Mouse (Mus musculus): ENCODE results near the gene Znhit1. TPM values are rescaled to one million over a fixed set of nuclear protein-coding genes. Genes with fewer than 3 reads are reported as not detected.
A peak's percentile ranks its signal among the peaks of the same experiment; 100 is the strongest.

The Znhit1 gene
- polyA plus RNA-seq, 1 experiment from 2014 or later: 156 TPM

DNA sequence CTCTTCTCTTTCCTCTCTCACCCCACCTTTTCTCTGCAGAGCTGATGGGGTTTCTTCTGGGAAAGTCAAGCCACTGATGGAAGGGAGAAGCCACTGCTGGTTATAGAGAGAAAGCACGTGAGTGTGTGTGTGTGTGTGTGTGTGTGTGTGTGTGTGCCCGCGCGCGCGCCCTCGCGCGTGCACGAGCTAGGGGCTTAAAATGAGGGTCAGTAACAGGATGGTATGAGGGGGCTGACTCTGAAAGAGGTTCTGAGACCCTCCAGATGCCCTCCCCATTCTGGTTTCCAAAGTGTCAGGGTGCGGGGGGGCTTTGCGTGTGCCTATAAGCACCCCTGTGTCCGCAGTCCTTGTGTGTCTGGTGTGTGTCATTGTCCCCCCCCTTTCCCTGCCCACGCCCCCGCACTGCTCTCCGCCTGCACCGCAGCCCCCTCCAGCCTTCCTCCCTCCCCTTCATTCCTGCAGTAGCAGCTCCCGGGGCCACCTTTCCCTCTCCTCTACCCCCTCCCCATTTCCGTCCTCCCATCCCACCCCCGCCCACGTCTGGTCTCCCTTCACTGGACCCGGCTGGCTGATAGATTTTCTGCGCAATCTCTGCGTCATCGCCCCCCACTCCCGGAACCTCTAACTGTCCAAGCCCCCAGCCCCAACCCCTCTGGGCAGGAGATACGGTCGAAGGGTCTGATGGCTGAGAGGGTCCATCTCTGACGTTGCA, 40.9 kb upstream of the Znhit1 start:
- Histone ChIP-seq H3K9me3 (ENCODE audit: control insufficient read depth, low read length) (no peaks in the 10 kb centered on the region), H3K4me2 (ENCODE audit: low read length) (peak overlapping the region; percentile 95), H3K9ac (ENCODE audit: low read depth, low read length) (peak overlapping the region; percentile 64), H3K4me3 (ENCODE audit: low read length) (peak overlapping the region; percentile 53), H3K4me1 (ENCODE audit: control insufficient read depth, insufficient read depth, low read depth, low read length) (peaks cover 23% of the 10 kb centered on the region), H3K27ac (ENCODE audit: low read depth, low read length) (no peak overlapping the region; the same call in 1 of the 2 replicates), H3K36me3 (ENCODE audit: control insufficient read depth, insufficient read depth, low read length) (no peaks in the 10 kb centered on the region), H3K27me3 (replicated peaks; ENCODE audit: control insufficient read depth, insufficient read depth, low read length) (peaks cover 43% of the 10 kb centered on the region)
- ATAC-seq: peak; percentile 19; the same call in 1 of the 2 replicates
- WGBS: 1% methylated on average over 29 of the region's 29 CpGs

DNA sequence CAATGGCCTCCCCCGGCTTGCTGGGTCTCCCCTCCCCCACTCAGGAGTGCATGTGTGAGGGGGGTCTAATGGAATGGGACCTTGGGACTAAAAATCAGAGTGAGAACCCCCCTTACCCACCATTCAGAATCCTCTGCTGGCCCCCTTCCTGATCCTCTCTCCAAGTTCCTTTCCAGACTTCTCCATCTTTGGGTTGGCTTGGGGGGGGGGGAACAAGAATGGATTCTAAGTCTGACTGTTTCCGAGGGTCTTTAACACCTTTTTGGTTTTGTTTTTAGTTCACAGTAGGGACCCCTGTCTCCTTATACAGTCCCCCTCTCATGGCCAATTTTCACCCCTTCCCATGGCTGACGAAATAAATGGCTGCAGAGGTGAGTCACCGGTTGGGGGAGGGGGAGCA, 38.3 kb upstream of the Znhit1 start, which contains the start of gene Vgf:
Vgf (plus strand) TSS at position 301 of the 400 bp plus-strand sequence.
- H3K4me1 ChIP-seq (ENCODE audit: control insufficient read depth, insufficient read depth, low read depth, low read length): peaks cover 11% of the 10 kb centered on the region
- no peaks in the 10 kb centered on the region for H3K36me3 ChIP-seq (ENCODE audit: control insufficient read depth, insufficient read depth, low read length)
- H3K27ac ChIP-seq (ENCODE audit: low read depth, low read length): no peak within 1 kb of the TSS
- WGBS: 21% methylated on average over 4 of the region's 4 CpGs
- peaks cover 42% of the 10 kb centered on the region for H3K27me3 ChIP-seq (replicated peaks; ENCODE audit: control insufficient read depth, insufficient read depth, low read length)
- H3K4me2 ChIP-seq (ENCODE audit: low read length): peak within 1 kb of the TSS; percentile 43
- peak within 1 kb of the TSS; percentile 20; the same call in 1 of the 2 replicates for H3K9ac ChIP-seq (ENCODE audit: low read depth, low read length)
- peak within 1 kb of the TSS; percentile 29 for H3K4me3 ChIP-seq (ENCODE audit: low read length)
- no peaks in the 10 kb centered on the region for H3K9me3 ChIP-seq (ENCODE audit: control insufficient read depth, low read length)
- ATAC-seq: no peak

DNA sequence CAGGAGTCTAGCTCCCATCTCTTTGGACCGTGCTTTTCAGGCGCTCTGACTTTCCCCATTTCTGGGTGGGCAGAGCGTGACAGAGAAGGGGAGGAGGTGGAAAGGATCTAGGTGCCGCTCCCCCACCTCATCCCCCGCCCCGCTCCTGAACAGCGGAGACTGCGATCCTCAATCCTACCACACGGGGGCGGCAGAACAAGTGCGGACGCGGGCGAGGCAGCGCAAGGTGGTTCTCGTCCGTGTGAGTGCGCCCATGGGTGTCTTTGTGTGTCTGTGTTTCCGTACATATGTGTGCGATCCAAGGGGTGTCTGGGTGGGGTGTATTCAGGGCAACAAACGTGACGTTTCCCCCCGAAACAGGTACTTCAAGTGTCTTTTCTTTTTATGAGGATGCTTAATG, 37.3 kb upstream of the Znhit1 start:
- Histone ChIP-seq H3K36me3 (ENCODE audit: control insufficient read depth, insufficient read depth, low read length) (no peaks in the 10 kb centered on the region), H3K4me2 (ENCODE audit: low read length) (peak overlapping the region; percentile 43), H3K4me3 (ENCODE audit: low read length) (peak overlapping the region; percentile 29), H3K9ac (ENCODE audit: low read depth, low read length) (peak overlapping the region; percentile 20; the same call in 1 of the 2 replicates), H3K4me1 (ENCODE audit: control insufficient read depth, insufficient read depth, low read depth, low read length) (peaks cover 2% of the 10 kb centered on the region), H3K9me3 (ENCODE audit: control insufficient read depth, low read length) (no peaks in the 10 kb centered on the region), H3K27ac (ENCODE audit: low read depth, low read length) (no peak overlapping the region), H3K27me3 (replicated peaks; ENCODE audit: control insufficient read depth, insufficient read depth, low read length) (peaks cover 35% of the 10 kb centered on the region)
- WGBS: under 1% methylated on average over 23 of the region's 23 CpGs
- ATAC-seq: no peak

DNA sequence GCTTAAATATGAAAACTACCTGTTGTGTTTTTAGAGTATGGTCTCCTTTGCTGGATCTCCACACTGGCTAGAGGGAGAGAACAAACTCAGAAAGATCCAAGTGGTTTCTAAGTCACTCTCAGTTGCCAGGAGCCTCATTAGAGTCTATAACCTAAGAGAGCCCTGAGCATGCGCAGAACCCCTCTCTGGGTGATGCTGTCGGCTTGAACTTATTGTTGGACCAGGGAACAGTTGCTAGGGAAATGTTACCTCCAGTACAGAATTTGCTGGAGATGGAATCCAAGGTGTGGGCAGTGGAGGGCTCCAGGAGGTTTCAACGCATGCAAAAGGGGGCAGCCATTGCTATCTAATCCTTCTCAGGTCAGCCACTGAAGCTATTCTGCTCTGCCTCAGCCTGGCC, 36.5 kb upstream of the Znhit1 start:
- no peak overlapping the region; the same call in 1 of the 2 replicates for H3K9ac ChIP-seq (ENCODE audit: low read depth, low read length)
- 41% methylated on average over 3 of the region's 3 CpGs for WGBS
- H3K36me3 ChIP-seq (ENCODE audit: control insufficient read depth, insufficient read depth, low read length): no peaks in the 10 kb centered on the region
- peaks cover 35% of the 10 kb centered on the region for H3K27me3 ChIP-seq (replicated peaks; ENCODE audit: control insufficient read depth, insufficient read depth, low read length)
- no peak overlapping the region for H3K4me2 ChIP-seq (ENCODE audit: low read length)
- no peak overlapping the region for H3K27ac ChIP-seq (ENCODE audit: low read depth, low read length)
- peaks cover 2% of the 10 kb centered on the region for H3K4me1 ChIP-seq (ENCODE audit: control insufficient read depth, insufficient read depth, low read depth, low read length)
- no peak overlapping the region for H3K4me3 ChIP-seq (ENCODE audit: low read length)
- no peak for ATAC-seq
- H3K9me3 ChIP-seq (ENCODE audit: control insufficient read depth, low read length): no peaks in the 10 kb centered on the region

DNA sequence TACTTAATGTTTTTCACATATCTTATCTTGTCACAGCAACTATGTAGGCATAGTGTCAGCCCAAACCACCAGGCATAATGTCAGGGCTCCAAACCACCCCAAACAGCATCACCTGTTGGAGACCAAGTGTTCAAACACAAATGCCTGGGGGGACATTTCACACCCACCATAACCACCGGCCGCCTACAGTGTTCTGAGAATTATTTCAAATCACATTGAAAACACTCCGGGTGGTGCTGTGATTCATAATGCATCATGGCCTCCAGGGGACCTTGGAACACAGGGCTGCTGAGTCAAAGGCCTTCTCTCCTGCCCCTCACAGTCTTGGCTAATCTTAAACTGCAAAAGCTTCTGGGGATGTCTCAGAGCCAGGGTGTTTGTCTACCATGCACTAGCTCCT, 28.1 kb upstream of the Znhit1 start:
- no peaks in the 10 kb centered on the region for H3K9me3 ChIP-seq (ENCODE audit: control insufficient read depth, low read length)
- no peaks in the 10 kb centered on the region for H3K36me3 ChIP-seq (ENCODE audit: control insufficient read depth, insufficient read depth, low read length)
- H3K4me3 ChIP-seq (ENCODE audit: low read length): no peak overlapping the region
- no peak overlapping the region for H3K27ac ChIP-seq (ENCODE audit: low read depth, low read length)
- no peak for ATAC-seq
- no peak overlapping the region for H3K4me2 ChIP-seq (ENCODE audit: low read length)
- H3K9ac ChIP-seq (ENCODE audit: low read depth, low read length): no peak overlapping the region
- H3K4me1 ChIP-seq (ENCODE audit: control insufficient read depth, insufficient read depth, low read depth, low read length): no peaks in the 10 kb centered on the region
- H3K27me3 ChIP-seq (replicated peaks; ENCODE audit: control insufficient read depth, insufficient read depth, low read length): no peaks in the 10 kb centered on the region
- WGBS: 92% methylated on average over 3 of the region's 3 CpGs

DNA sequence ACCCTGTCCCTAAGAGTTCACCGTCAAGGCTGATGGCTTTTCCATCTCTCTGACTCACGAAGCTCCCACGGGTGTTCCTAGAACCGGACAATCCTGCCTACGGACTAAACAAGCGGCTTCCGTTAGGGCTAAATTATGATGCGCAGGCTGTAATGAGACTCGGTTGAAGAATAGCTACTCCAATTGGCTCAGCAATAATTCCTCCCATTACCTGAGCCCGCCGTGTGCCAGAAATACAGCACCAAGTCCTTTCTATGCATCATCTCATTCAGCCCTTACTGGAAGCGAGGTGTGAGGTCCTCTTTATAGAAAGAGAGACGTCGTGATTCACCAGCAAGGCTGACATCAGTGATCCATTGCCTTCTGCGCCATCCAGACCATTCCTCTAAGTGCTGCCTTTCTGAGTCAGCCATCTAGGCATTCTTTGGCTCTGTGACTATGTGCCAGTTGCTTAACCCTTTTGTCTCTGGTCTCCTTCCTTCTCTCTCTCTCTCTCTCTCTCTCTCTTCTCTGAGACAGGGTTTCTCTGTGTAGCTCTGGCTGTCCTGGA, 24.7 kb upstream of the Znhit1 start:
- no peak for ATAC-seq
- Histone ChIP-seq H3K4me1 (ENCODE audit: control insufficient read depth, insufficient read depth, low read depth, low read length) (no peaks in the 10 kb centered on the region), H3K27ac (ENCODE audit: low read depth, low read length) (no peak overlapping the region), H3K9me3 (ENCODE audit: control insufficient read depth, low read length) (no peaks in the 10 kb centered on the region), H3K4me2 (ENCODE audit: low read length) (no peak overlapping the region), H3K36me3 (ENCODE audit: control insufficient read depth, insufficient read depth, low read length) (no peaks in the 10 kb centered on the region), H3K4me3 (ENCODE audit: low read length) (no peak overlapping the region), H3K9ac (ENCODE audit: low read depth, low read length) (no peak overlapping the region), H3K27me3 (replicated peaks; ENCODE audit: control insufficient read depth, insufficient read depth, low read length) (no peaks in the 10 kb centered on the region)
- 74% methylated on average over 15 of the region's 15 CpGs for WGBS

DNA sequence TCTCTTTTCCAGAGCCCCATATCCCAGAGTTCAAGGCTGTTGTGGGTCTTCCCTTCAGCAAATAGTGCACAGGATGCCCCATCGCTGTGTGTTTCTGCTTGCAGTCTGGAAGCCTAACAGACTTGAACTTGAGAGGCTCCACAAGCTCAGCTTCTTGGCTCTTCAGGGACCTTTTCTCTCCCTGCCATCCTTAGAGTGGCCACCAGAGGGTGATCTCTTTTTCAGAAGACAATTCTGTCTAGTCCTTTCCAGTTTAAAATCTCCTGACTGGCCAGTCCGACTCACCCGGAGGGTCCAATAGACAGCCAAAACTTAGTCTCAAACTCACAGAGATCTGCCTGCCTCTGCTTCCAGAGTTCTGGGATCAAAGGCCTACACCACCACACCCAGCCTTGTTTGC, 22.2 kb upstream of the Znhit1 start:
- no peak overlapping the region for H3K9ac ChIP-seq (ENCODE audit: low read depth, low read length)
- H3K36me3 ChIP-seq (ENCODE audit: control insufficient read depth, insufficient read depth, low read length): no peaks in the 10 kb centered on the region
- H3K4me1 ChIP-seq (ENCODE audit: control insufficient read depth, insufficient read depth, low read depth, low read length): no peaks in the 10 kb centered on the region
- WGBS: 24% methylated on average over 3 of the region's 3 CpGs
- no peak overlapping the region for H3K4me2 ChIP-seq (ENCODE audit: low read length)
- no peaks in the 10 kb centered on the region for H3K27me3 ChIP-seq (replicated peaks; ENCODE audit: control insufficient read depth, insufficient read depth, low read length)
- H3K4me3 ChIP-seq (ENCODE audit: low read length): no peak overlapping the region
- no peak for ATAC-seq
- H3K9me3 ChIP-seq (ENCODE audit: control insufficient read depth, low read length): no peaks in the 10 kb centered on the region
- H3K27ac ChIP-seq (ENCODE audit: low read depth, low read length): no peak overlapping the region

DNA sequence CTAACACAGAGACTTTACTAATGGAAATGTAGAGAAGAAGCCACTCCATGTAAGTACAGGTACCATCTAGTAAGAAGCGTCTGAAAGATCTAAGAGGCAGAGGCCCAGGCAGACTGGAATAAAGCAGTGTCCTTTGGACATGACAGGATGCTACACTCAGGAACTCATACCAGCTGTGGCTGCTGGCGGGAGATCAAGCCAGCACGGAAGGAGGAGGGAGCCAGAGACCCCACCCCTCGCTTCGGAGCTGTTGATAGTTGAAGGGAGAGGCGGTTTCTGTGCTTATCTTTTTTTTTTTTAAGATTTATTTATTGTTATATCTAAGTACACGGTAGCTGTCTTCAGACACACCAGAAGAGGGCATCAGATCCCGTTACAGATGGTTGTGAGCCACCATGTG, 19.5 kb upstream of the Znhit1 start:
- no peaks in the 10 kb centered on the region for H3K4me1 ChIP-seq (ENCODE audit: control insufficient read depth, insufficient read depth, low read depth, low read length)

DNA sequence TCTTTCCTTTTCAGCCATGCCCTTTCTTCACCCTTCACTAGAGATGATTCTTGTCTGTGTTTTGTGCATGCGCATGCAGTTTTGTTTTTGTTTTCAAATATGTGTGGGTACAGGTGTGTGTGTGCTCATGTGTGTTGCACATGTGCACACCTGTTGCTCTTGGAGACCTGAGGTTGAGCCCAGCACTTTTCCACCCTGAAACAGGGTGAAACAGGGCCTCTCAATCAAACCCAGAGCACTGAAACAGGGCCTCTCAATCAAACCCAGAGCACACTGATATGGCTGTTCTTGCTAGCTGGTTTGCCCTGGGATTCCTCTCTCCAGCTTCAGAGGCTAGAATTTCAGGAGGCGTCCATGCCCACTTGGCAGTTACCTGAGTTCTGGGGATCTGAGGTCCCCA, 12.8 kb upstream of the Znhit1 start:
- no peak for ATAC-seq
- Histone ChIP-seq H3K9ac (ENCODE audit: low read depth, low read length) (no peak overlapping the region), H3K4me2 (ENCODE audit: low read length) (no peak overlapping the region), H3K4me1 (ENCODE audit: control insufficient read depth, insufficient read depth, low read depth, low read length) (no peaks in the 10 kb centered on the region), H3K27me3 (replicated peaks; ENCODE audit: control insufficient read depth, insufficient read depth, low read length) (no peaks in the 10 kb centered on the region), H3K36me3 (ENCODE audit: control insufficient read depth, insufficient read depth, low read length) (peaks cover 6% of the 10 kb centered on the region; the same call in 1 of the 2 replicates), H3K27ac (ENCODE audit: low read depth, low read length) (no peak overlapping the region), H3K9me3 (ENCODE audit: control insufficient read depth, low read length) (no peaks in the 10 kb centered on the region), H3K4me3 (ENCODE audit: low read length) (no peak overlapping the region)
- WGBS: 91% methylated on average over 2 of the region's 2 CpGs

More for the DNA sequence above, 19.5 kb upstream of the Znhit1 start:
- Histone ChIP-seq H3K4me3 (ENCODE audit: low read length) (no peak overlapping the region), H3K9me3 (ENCODE audit: control insufficient read depth, low read length) (no peaks in the 10 kb centered on the region), H3K27me3 (replicated peaks; ENCODE audit: control insufficient read depth, insufficient read depth, low read length) (no peaks in the 10 kb centered on the region), H3K4me2 (ENCODE audit: low read length) (no peak overlapping the region), H3K27ac (ENCODE audit: low read depth, low read length) (no peak overlapping the region), H3K36me3 (ENCODE audit: control insufficient read depth, insufficient read depth, low read length) (no peaks in the 10 kb centered on the region), H3K9ac (ENCODE audit: low read depth, low read length) (no peak overlapping the region)
- no peak for ATAC-seq
- WGBS: 64% methylated on average over 8 of the region's 8 CpGs
